Mouse (Mus musculus) cortical plate, adult 2 months (tissue): ENCODE results near the gene Ttpal.

Experiments
- CTCF ChIP-seq: fragments of 200-500 bp; IDR thresholded peaks from 2 replicates; pipeline ENCODE4 v1.5.1; 2011; ENCODE audit warnings: mild to moderate bottlenecking, control low read depth, low read length; ENCODE audit not compliant: insufficient read depth; ENCODE audit errors: extremely low read depth
- POLR2A ChIP-seq: fragments of 200-500 bp; IDR thresholded peaks from 2 replicates; pipeline ENCODE4 v1.6.1; 2011; ENCODE audit warnings: mild to moderate bottlenecking, low read length, control low read depth; ENCODE audit not compliant: insufficient read depth; ENCODE audit errors: extremely low read depth

DNA sequence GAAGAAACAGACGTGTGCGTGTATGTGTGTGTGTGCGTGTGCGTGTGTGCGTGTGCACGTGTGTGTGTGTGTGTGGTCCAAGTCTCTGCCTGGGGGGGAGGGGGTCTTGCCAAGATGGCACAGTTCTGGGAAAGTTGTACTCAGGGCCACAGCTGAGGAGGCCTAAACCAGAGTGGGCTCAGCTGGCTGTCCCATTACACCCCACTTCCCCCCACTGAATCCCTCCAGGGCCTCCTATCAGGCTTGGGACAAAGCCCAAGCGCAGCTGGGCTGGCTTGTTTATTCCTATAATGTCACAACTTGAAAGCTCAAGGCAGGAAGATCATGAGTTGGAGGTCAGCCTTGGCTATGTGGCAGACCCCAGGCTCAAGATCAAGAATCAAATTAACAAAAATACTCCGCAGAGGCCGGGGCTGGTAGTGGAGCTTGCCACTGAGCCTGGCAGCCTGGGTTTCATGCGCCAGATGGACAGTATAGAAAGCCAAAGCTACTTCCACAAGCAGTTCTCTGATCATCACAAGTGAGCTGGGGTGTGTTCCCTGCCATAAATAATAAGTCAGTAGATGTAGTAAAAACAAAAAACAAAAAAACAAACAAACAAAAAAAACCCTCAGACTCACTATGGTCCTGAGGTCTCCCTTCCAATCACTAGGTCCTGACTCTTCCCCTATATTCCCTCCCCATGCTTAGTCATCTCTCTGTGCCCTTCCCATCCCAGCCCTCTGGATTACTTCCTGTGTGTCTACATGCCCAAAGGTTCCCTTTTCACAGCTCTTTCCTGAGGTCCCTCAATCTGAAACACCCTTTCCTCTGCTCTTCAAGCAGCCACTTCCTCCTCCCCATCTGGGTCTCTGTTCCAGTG, 18.7 kb upstream of the Ttpal start:
- TF ChIP-seq CTCF = no peak
- TF ChIP-seq POLR2A = no peak
